Mouse (Mus musculus) liver, adult 2 months (tissue): ENCODE measurements around the gene Itga10. TPM values are rescaled to one million over a fixed set of nuclear protein-coding genes. Genes with fewer than 3 reads are reported as not detected.
"Not testable (repeated sequence)": the region's sequence is repeated elsewhere in the genome, so short reads cannot be mapped to it uniquely, and the experiment has no call there.

Source experiments
- DNase-seq: peaks from one replicate; pipeline ENCODE4 v3.0.0-alpha.2; 2011; ENCODE audit warnings: low read depth, low spot score; ENCODE audit errors: extremely low read depth
- H3K27ac ChIP-seq: fragments of 200-500 bp; replicated peaks from 2 replicates; pipeline ENCODE4 v1.5.1; 2012; ENCODE audit warnings: low read depth, mild to moderate bottlenecking, control low read depth, inconsistent platforms, low read length; ENCODE audit not compliant: insufficient read depth
- H3K27me3 ChIP-seq: fragments of 200-500 bp; 2 replicates; pipeline ENCODE4 v1.6.1; 2012; ENCODE audit warnings: mild to moderate bottlenecking, moderate library complexity, low read length, inconsistent platforms; ENCODE audit not compliant: control insufficient read depth, insufficient read depth
- H3K36me3 ChIP-seq: fragments of 200-500 bp; 2 replicates; pipeline ENCODE4 v1.6.1; 2012; ENCODE audit warnings: low read length, inconsistent platforms; ENCODE audit not compliant: control insufficient read depth, insufficient read depth
- H3K4me1 ChIP-seq: fragments of 200-500 bp; 2 replicates; pipeline ENCODE4 v1.6.1; 2011; ENCODE audit warnings: low read length; ENCODE audit not compliant: control insufficient read depth, insufficient read depth
- H3K4me3 ChIP-seq: fragments of 200-500 bp; 2 replicates; pipeline ENCODE4 v1.5.1; 2011; ENCODE audit warnings: low read depth, mild to moderate bottlenecking, control low read depth, low read length, moderate library complexity; ENCODE audit not compliant: insufficient read depth
- H3K79me2 ChIP-seq: fragments of 200-500 bp; 2 replicates; pipeline ENCODE4 v1.6.1; 2012; ENCODE audit warnings: inconsistent platforms, mild to moderate bottlenecking, low read length, moderate library complexity; ENCODE audit not compliant: control insufficient read depth, insufficient read depth
- H3K9ac ChIP-seq: fragments of 200-500 bp; 2 replicates; pipeline ENCODE4 v1.6.1; 2012; ENCODE audit warnings: low read depth, mild to moderate bottlenecking, control low read depth, inconsistent platforms, low read length
- CTCF ChIP-seq: fragments of 200-500 bp; IDR thresholded peaks from 2 replicates; pipeline ENCODE4 v1.5.1; 2011; ENCODE audit warnings: low read depth, low read length, control low read depth
- POLR2A ChIP-seq: fragments of 200-500 bp; IDR thresholded peaks from 2 replicates; pipeline ENCODE4 v1.6.1; 2011; ENCODE audit warnings: low read length, control low read depth; ENCODE audit not compliant: insufficient read depth; ENCODE audit errors: extremely low read depth
- WGBS: fragments of 180-500 bp; shearing (Covaris S2); methylation state at CpG from one replicate; pipeline ENCODE4 v1.1.7; 2018; 5-methylcytosine and 5-hydroxymethylcytosine counted together
- polyA plus RNA-seq: library from polyadenylated mRNA; depleted of rRNA; stranded (reverse); fragments of >200 nt; gene quantifications from 2 replicates; pipeline ENCODE4 v1.2.3, GENCODE M21; 2012
- total RNA-seq: library from RNA; depleted of rRNA; stranded (reverse); fragments of >200 nt; gene quantifications from 2 replicates; pipeline ENCODE4 v1.2.3, GENCODE M21; 2014

Itga10 gene
- total and polyA plus RNA-seq, 2 experiments: 0.18 to 0.57 TPM

DNA sequence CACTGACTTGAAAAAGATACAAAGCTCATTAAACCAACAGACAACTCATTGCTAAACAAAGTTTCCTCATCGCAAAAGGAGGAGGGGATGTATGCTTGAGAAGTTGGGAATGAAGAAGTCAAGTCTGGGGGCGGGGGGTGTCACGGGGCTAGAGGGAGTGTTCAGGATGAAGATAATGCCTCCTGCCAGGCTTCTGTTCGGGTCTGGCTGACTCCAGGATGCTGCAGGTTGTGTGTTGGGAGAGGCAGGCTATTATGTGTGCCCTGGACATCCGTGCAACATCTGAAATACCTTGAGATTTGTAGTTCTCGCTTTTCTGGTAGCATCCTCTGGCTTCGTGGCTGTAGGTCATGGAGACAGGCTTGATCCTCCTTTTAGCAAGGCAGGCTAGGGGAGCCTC lies 33.1 kb downstream of the Itga10 start:
- Histone ChIP-seq H3K4me3 (no peak overlapping the region), H3K36me3 (no peaks in the 10 kb centered on the region), H3K4me1 (no peaks in the 10 kb centered on the region), H3K79me2 (no peaks in the 10 kb centered on the region), H3K27me3 (peaks cover 5% of the 10 kb centered on the region; the same call in 1 of the 2 replicates), H3K27ac (no peak overlapping the region), H3K9ac (no peak overlapping the region)
- no peak for TF ChIP-seq CTCF
- no peak for TF ChIP-seq POLR2A
- WGBS: 79% methylated on average over 7 of the region's 7 CpGs
- no peak for DNase-seq

DNA sequence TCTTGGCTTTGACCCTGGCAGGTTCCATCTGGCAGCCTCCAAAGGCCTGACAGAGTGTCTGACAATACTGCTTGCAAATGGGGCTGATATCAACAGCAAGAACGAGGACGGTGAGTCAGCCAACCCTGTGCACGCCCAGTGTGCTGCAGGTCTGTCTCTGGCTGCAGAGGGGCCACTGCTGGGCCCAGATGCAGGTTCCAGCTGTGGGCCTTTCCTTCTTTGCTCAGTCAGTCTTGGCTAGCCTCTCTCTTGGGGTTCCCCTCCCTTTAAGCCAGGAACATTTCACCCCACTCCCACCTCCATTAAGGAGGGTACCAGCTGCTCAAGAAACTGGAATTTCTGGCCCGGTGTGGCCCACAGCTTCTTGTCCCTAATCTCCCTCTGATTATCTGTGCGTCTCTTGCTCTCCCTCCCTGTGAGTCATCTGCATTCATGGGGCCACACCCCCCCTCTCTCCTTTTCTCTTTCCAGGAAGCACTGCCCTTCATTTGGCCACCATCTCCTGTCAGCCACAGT lies 33.8 kb downstream of the Itga10 start:
- Histone ChIP-seq H3K79me2 (no peaks in the 10 kb centered on the region), H3K4me3 (no peak overlapping the region), H3K27me3 (peaks cover 5% of the 10 kb centered on the region; the same call in 1 of the 2 replicates), H3K27ac (no peak overlapping the region), H3K4me1 (no peaks in the 10 kb centered on the region), H3K9ac (no peak overlapping the region), H3K36me3 (no peaks in the 10 kb centered on the region)
- WGBS: 51% methylated on average over 5 of the region's 5 CpGs
- DNase-seq: no peak
- TF ChIP-seq CTCF (no peak), POLR2A (no peak)

DNA sequence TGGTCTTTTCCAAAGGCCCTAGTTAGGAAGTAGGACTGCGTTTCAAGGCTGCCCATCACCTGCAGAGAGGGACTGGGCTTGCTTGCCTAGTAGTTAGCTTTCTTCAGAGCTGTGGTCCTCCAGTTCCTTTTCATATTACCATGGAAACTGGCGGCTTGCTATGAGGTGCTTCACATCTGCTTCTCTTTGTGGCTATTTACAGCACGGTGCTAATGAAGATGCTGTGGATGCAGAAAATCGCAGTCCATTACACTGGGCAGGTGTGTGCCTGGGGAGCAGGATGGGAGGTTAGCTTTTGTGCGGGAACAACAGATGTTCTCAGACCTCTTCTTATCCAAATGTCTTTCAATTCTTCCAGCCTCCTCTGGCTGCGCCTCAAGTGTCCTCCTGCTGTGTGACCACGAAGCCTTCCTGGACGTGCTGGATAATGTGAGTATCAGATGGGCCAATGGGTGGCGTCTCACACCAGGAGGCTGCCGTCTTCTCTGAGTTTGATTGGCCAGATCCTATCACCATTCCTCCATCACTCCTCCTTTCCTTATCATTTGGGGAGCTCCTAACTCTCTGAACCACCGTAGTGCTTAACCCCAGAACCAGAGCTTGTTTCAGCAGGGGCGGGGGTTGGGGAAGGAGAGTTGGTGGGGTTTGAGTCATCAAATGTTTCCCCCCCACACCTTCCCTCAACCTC lies 35.0 kb downstream of the Itga10 start:
- H3K36me3 ChIP-seq: no peaks in the 10 kb centered on the region
- H3K9ac ChIP-seq: no peak overlapping the region
- TF ChIP-seq POLR2A (no peak), CTCF (no peak)
- DNase-seq: no peak
- H3K79me2 ChIP-seq: no peaks in the 10 kb centered on the region
- no peak overlapping the region for H3K27ac ChIP-seq
- WGBS: 44% methylated on average over 12 of the region's 12 CpGs
- H3K4me1 ChIP-seq: no peaks in the 10 kb centered on the region
- H3K27me3 ChIP-seq: peaks cover 7% of the 10 kb centered on the region; the same call in 1 of the 2 replicates
- H3K4me3 ChIP-seq: no peak overlapping the region

DNA sequence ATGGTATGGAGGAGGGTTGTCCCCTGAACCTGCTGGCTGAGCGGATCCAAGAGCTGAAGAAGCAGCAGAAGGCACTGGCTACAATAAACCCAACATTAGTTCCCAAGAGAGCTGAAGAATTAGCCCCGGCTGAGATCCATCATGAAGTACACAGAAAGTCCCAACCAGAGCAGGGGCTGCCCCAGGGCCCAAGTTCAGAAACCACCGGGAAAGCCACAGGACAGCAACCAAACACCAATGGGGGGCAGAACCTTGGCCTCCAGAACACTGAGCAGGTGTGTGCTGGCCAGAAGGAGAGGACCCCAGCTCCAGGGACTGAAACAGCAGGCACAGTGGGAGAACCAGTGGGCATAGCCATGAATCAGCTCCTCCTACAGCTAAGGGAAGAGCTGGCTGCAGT lies 38.1 kb downstream of the Itga10 start:
- H3K36me3 ChIP-seq: no peaks in the 10 kb centered on the region
- no peak overlapping the region for H3K27ac ChIP-seq
- no peak for DNase-seq
- H3K79me2 ChIP-seq: no peaks in the 10 kb centered on the region
- H3K9ac ChIP-seq: no peak overlapping the region
- 89% methylated on average over 3 of the region's 3 CpGs for WGBS
- H3K4me1 ChIP-seq: no peaks in the 10 kb centered on the region
- TF ChIP-seq POLR2A: no peak
- H3K4me3 ChIP-seq: no peak overlapping the region
- H3K27me3 ChIP-seq: peaks cover 9% of the 10 kb centered on the region; the same call in 1 of the 2 replicates

DNA sequence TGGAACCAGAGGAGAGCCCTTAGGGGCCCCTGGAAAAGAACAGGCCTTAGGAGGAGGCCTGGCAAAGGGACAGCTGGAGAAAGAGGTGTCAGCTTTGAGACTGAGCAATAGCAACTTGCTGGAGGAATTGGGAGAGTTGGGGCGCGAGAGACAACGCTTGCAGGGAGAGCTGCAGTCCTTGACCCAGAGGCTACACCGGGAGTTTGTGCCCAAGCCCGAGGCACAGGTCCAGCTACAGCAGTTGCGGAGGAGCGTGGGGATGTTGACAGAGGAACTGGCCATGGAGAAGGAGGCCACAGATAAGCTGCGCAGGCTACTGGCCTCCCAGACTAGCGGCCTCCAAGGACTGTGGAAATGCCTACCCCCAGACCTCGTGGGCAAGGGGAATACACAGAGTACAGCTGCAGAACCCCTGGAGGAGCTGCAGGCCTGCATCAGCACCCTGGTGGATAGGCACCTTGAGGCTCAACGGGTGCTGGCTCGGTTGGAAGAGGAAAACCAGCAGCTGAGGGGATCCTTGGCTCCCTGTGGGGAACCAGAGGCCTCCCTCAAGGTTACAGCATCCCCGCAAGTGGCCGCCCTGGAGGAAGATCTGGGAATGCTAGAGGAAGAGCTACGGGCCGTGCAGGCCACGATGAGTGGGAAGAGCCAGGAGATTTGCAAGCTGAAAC lies 38.9 kb downstream of the Itga10 start:
- Histone ChIP-seq H3K79me2 (no peaks in the 10 kb centered on the region), H3K9ac (no peak overlapping the region), H3K36me3 (no peaks in the 10 kb centered on the region), H3K4me3 (no peak overlapping the region; the same call in 1 of the 2 replicates), H3K27ac (no peak overlapping the region), H3K4me1 (no peaks in the 10 kb centered on the region), H3K27me3 (peaks cover 9% of the 10 kb centered on the region; the same call in 1 of the 2 replicates)
- WGBS: 50% methylated on average over 17 of the region's 17 CpGs
- no peak for TF ChIP-seq POLR2A
- TF ChIP-seq CTCF: no peak
- DNase-seq: no peak

DNA sequence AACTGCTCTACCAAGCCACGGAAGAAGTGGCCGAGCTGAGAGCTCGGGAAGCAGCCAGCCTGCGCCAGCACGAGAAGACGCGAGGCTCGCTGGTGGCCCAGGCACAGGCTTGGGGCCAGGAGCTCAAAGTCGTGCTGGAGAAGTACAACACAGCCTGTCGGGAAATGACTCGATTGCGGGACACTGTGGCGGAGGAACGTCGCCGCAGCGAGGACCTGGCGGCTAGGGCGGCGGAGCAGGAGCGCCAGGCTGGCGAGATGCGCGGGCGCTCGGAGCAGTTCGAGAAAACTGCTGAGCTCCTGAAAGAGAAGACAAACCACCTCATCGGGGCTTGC lies 39.4 kb downstream of the Itga10 start:
- TF ChIP-seq POLR2A: no peak
- no peak for TF ChIP-seq CTCF
- Histone ChIP-seq H3K27me3 (peaks cover 7% of the 10 kb centered on the region; the same call in 1 of the 2 replicates), H3K36me3 (no peaks in the 10 kb centered on the region), H3K27ac (no peak overlapping the region), H3K4me3 (no peak overlapping the region; the same call in 1 of the 2 replicates), H3K79me2 (no peaks in the 10 kb centered on the region), H3K9ac (no peak overlapping the region), H3K4me1 (no peaks in the 10 kb centered on the region)
- DNase-seq: no peak
- WGBS: 21% methylated on average over 28 of the region's 28 CpGs

DNA sequence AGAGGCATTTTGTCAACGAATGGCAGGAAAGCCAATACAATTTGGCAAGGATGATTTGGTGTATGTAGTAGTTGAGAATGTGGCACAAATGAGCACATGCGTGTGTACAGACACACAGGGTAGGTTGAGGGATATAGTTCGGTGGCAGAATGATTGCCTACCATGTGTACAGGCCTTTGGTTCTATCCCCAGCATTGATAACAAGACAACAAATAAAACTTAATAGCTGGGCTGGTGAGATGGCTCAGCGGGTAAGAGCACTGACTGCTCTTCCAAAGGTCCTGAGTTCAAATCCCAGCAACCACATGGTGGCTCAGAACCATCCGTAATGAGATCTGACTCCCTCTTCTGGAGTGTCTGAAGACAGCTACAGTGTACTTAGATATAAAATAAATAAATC lies 40.7 kb downstream of the Itga10 start:
- not testable (repeated sequence) for H3K27ac ChIP-seq, H3K36me3 ChIP-seq, H3K9ac ChIP-seq, H3K27me3 ChIP-seq, DNase-seq, H3K4me1 ChIP-seq, H3K79me2 ChIP-seq, H3K4me3 ChIP-seq
- 95% methylated on average over 5 of the region's 5 CpGs for WGBS
